Mouse (Mus musculus): Measurements from ENCODE around the gene Clybl.

GRCm38 (mm10) chr14:122382281-122382680, 200.8 kb downstream of the Clybl start:
- TF ChIP-seq CTCF (IDR thresholded peaks at IDR 0.05; ENCODE audit: control insufficient read depth, insufficient read depth, insufficient replicate concordance, low read depth, low read length) (no peak), POLR2A (IDR thresholded peaks at IDR 0.05; ENCODE audit: control insufficient read depth, low read depth, low read length) (no peak)

All from testis, adult 2 months (tissue).